Mouse (Mus musculus) thymus, adult 2 months (tissue): ENCODE data around the gene Srsf4.
A peak's percentile ranks its signal among the peaks of the same experiment; 100 is the strongest.

Experiments used
- CTCF ChIP-seq: fragments of 200-500 bp; IDR thresholded peaks from 2 replicates; pipeline ENCODE4 v1.5.1; 2012; ENCODE audit warnings: mild to moderate bottlenecking, control low read depth, low read length, moderate library complexity, borderline replicate concordance; ENCODE audit not compliant: control insufficient read depth, poor library complexity, insufficient read depth; ENCODE audit errors: extremely low read depth
- POLR2A ChIP-seq: fragments of 200-500 bp; IDR thresholded peaks from 2 replicates; pipeline ENCODE4 v1.6.1; 2012; ENCODE audit warnings: mild to moderate bottlenecking, low read length, control low read depth, moderate library complexity; ENCODE audit not compliant: control insufficient read depth, poor library complexity, insufficient read depth; ENCODE audit errors: extremely low read depth

DNA sequence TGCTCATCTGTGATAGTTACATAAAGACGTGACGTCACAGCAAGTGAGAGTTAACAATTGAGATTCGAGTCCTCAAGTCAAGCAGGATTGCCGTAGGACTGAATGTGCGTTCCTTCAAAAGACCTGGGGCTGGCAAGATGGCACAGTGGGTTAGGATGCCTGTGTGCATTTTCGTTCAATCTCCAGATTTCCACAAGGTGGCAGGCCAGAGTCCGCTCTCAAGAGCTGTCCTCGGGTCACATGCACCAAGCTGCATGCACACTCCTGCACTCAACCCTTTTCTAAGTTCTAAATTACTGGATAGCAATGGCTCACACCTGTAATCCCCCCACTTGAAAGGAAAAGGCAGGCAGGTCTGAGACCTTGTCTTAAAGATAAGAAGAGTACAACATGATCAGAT is 31.1 kb downstream of the Srsf4 start:
- TF ChIP-seq POLR2A, result no peak
- 0 out of 2 replicates have a peak, but pooled peaks have one; percentile 34 for TF ChIP-seq CTCF
